Mouse (Mus musculus): ENCODE results near the gene Zfp689. TPM values are rescaled to one million over a fixed set of nuclear protein-coding genes. Genes with fewer than 3 reads are reported as not detected.

The Zfp689 gene
- polyA plus RNA-seq, 1 experiment from 2014 or later, result 15.2 TPM

Small RNA genes lying within 50 kb of the gene (microRNA-seq; reads per million reads assigned to microRNA genes)
- gene Gm47278 (not detected), gene Mir7060 (not detected)

Other genes starting within 250 kb of the Zfp689 start
- gene Tbc1d10b, start 240.7 kb downstream of the Zfp689 start, polyA plus RNA-seq (2015; fragmentation: Nextera tagmentation; extraction: Ambion mirVana), result 32.3 and 32.9 TPM in 2 replicates
- 27.7 and 63.1 TPM in 2 replicates for gene Mylpf, start 240.3 kb downstream of the Zfp689 start, polyA plus RNA-seq (2015; fragmentation: Nextera tagmentation; extraction: Ambion mirVana)
- 54.7 and 58.0 TPM in 2 replicates for gene Zfp553, start 216.1 kb downstream of the Zfp689 start, polyA plus RNA-seq (2015; fragmentation: Nextera tagmentation; extraction: Ambion mirVana)
- 16.2 and 23.7 TPM in 2 replicates for gene Sept1, start 216.0 kb downstream of the Zfp689 start, polyA plus RNA-seq (2015; fragmentation: Nextera tagmentation; extraction: Ambion mirVana)
- gene Zfp771, start 204.9 kb downstream of the Zfp689 start, polyA plus RNA-seq (2015; fragmentation: Nextera tagmentation; extraction: Ambion mirVana), result 55.0 and 62.4 TPM in 2 replicates
- 102 and 110 TPM in 2 replicates for gene Dctpp1, start 188.4 kb downstream of the Zfp689 start, polyA plus RNA-seq (2015; fragmentation: Nextera tagmentation; extraction: Ambion mirVana)
- 61.4 and 65.2 TPM in 2 replicates for gene Sephs2, start 175.1 kb downstream of the Zfp689 start, polyA plus RNA-seq (2015; fragmentation: Nextera tagmentation; extraction: Ambion mirVana)
- 0.31 and 0.41 TPM in 2 replicates for gene Itgal, start 152.9 kb downstream of the Zfp689 start, polyA plus RNA-seq (2015; fragmentation: Nextera tagmentation; extraction: Ambion mirVana)
- gene Zfp768, start 103.6 kb downstream of the Zfp689 start, polyA plus RNA-seq (2015; fragmentation: Nextera tagmentation; extraction: Ambion mirVana), result 17.2 and 17.9 TPM in 2 replicates
- 8.5 and 8.6 TPM in 2 replicates for gene Zfp747, start 73.1 kb downstream of the Zfp689 start, polyA plus RNA-seq (2015; fragmentation: Nextera tagmentation; extraction: Ambion mirVana)
- 4.2 and 5.0 TPM in 2 replicates for gene 9130019O22Rik, start 62.0 kb downstream of the Zfp689 start, polyA plus RNA-seq (2015; fragmentation: Nextera tagmentation; extraction: Ambion mirVana)
- gene E430018J23Rik, start 55.5 kb downstream of the Zfp689 start, polyA plus RNA-seq (2015; fragmentation: Nextera tagmentation; extraction: Ambion mirVana), result 5.2 and 5.7 TPM in 2 replicates
- gene Zfp764, start 42.3 kb downstream of the Zfp689 start, polyA plus RNA-seq (2015; fragmentation: Nextera tagmentation; extraction: Ambion mirVana), result 4.0 and 4.5 TPM in 2 replicates
- gene Zfp688, start 27.1 kb downstream of the Zfp689 start, polyA plus RNA-seq (2015; fragmentation: Nextera tagmentation; extraction: Ambion mirVana), result 31.1 and 37.7 TPM in 2 replicates
- gene Prr14, start 10.5 kb upstream of the Zfp689 start, polyA plus RNA-seq (2015; fragmentation: Nextera tagmentation; extraction: Ambion mirVana), result 42.4 and 44.5 TPM in 2 replicates
- 12.1 and 12.6 TPM in 2 replicates for gene Fbrs, start 30.0 kb upstream of the Zfp689 start, polyA plus RNA-seq (2015; fragmentation: Nextera tagmentation; extraction: Ambion mirVana)
- gene Srcap, start 62.8 kb upstream of the Zfp689 start, polyA plus RNA-seq (2015; fragmentation: Nextera tagmentation; extraction: Ambion mirVana), result 50.1 and 56.1 TPM in 2 replicates
- gene Gm42715, start 70.4 kb upstream of the Zfp689 start, polyA plus RNA-seq (2015; fragmentation: Nextera tagmentation; extraction: Ambion mirVana), result 15.7 and 16.6 TPM in 2 replicates
- 4.5 and 4.8 TPM in 2 replicates for gene Tmem265, start 112.2 kb upstream of the Zfp689 start, polyA plus RNA-seq (2015; fragmentation: Nextera tagmentation; extraction: Ambion mirVana)
- gene Phkg2, start 124.2 kb upstream of the Zfp689 start, polyA plus RNA-seq (2015; fragmentation: Nextera tagmentation; extraction: Ambion mirVana), result 59.1 and 62.8 TPM in 2 replicates
- 9.2 and 11.2 TPM in 2 replicates for gene Ccdc189, start 139.4 kb upstream of the Zfp689 start, polyA plus RNA-seq (2015; fragmentation: Nextera tagmentation; extraction: Ambion mirVana)
- gene Rnf40, start 139.6 kb upstream of the Zfp689 start, polyA plus RNA-seq (2015; fragmentation: Nextera tagmentation; extraction: Ambion mirVana), result 43.5 and 48.3 TPM in 2 replicates
- 22.8 and 23.1 TPM in 2 replicates for gene Zfp629, start 166.6 kb upstream of the Zfp689 start, polyA plus RNA-seq (2015; fragmentation: Nextera tagmentation; extraction: Ambion mirVana)